Mouse (Mus musculus) bone marrow macrophage, adult 2 months (primary cell): ENCODE measurements around the gene Aprt. TPM values are rescaled to one million over a fixed set of nuclear protein-coding genes. Genes with fewer than 3 reads are reported as not detected.

ENCODE experiments used
- H3K27ac ChIP-seq: 2 replicates; pipeline ENCODE4 v1.5.1; 2012; ENCODE audit warnings: low read depth, low read length; ENCODE audit not compliant: insufficient read depth
- H3K4me1 ChIP-seq: 2 replicates; pipeline ENCODE4 v1.6.1; 2012; ENCODE audit warnings: low read length; ENCODE audit not compliant: control insufficient read depth, insufficient read depth
- H3K4me3 ChIP-seq: 2 replicates; pipeline ENCODE4 v1.5.1; 2012; ENCODE audit warnings: mild to moderate bottlenecking, low read length, moderate library complexity; ENCODE audit not compliant: insufficient read depth
- CTCF ChIP-seq: IDR thresholded peaks from 2 replicates; pipeline ENCODE4 v1.5.1; 2012; ENCODE audit warnings: low read depth, mild to moderate bottlenecking, low read length, moderate library complexity
- POLR2A ChIP-seq: IDR thresholded peaks from 2 replicates; pipeline ENCODE4 v1.6.1; 2012; ENCODE audit warnings: mild to moderate bottlenecking, low read depth, low read length, borderline replicate concordance
- polyA plus RNA-seq: library from polyadenylated mRNA; stranded (reverse); fragments of >200 nt; gene quantifications from 2 replicates; pipeline ENCODE4 v1.2.4, GENCODE M21; 2012; ENCODE audit not compliant: missing spikeins, insufficient read depth, insufficient read length

Gene Aprt
- polyA plus RNA-seq, 1 experiment: 187 TPM

- TF ChIP-seq POLR2A (no peak), CTCF (no peak)
- no peak overlapping the region for H3K4me3 ChIP-seq
- H3K27ac ChIP-seq: no peak overlapping the region
- peaks cover 10% of the 10 kb centered on the region for H3K4me1 ChIP-seq
Measured at GRCm38 (mm10) chr8:122538310-122539076, 38.2 kb downstream of the Aprt start.

GRCm38 (mm10) chr8:122537812-122538211 is 38.9 kb downstream of the Aprt start:
- TF ChIP-seq CTCF (no peak), POLR2A (no peak)
- Histone ChIP-seq H3K4me1 (peaks cover 10% of the 10 kb centered on the region), H3K27ac (no peak overlapping the region), H3K4me3 (no peak overlapping the region)

GRCm38 (mm10) chr8:122537033-122537432 is 39.7 kb downstream of the Aprt start:
- Histone ChIP-seq H3K27ac (no peak overlapping the region), H3K4me1 (peaks cover 10% of the 10 kb centered on the region), H3K4me3 (no peak overlapping the region)
- no peak for TF ChIP-seq POLR2A
- TF ChIP-seq CTCF: no peak

GRCm38 (mm10) chr8:122531312-122531711 is 45.4 kb downstream of the Aprt start:
- H3K4me1 ChIP-seq: peaks cover 2% of the 10 kb centered on the region; the same call in 1 of the 2 replicates
- H3K27ac ChIP-seq: no peak overlapping the region
- TF ChIP-seq POLR2A (no peak), CTCF (no peak)
- H3K4me3 ChIP-seq: no peak overlapping the region

GRCm38 (mm10) chr8:122529159-122529558 is 47.5 kb downstream of the Aprt start:
- Histone ChIP-seq H3K27ac (no peak overlapping the region), H3K4me1 (peaks cover 9% of the 10 kb centered on the region), H3K4me3 (no peak overlapping the region)
- TF ChIP-seq POLR2A (no peak), CTCF (no peak)

GRCm38 (mm10) chr8:122527937-122528336 is 48.8 kb downstream of the Aprt start:
- Histone ChIP-seq H3K4me1 (peaks cover 21% of the 10 kb centered on the region), H3K4me3 (no peak overlapping the region), H3K27ac (no peak overlapping the region)
- TF ChIP-seq POLR2A (no peak), CTCF (no peak)

- Histone ChIP-seq H3K27ac (no peak overlapping the region), H3K4me3 (no peak overlapping the region), H3K4me1 (peaks cover 26% of the 10 kb centered on the region)
- no peak for TF ChIP-seq CTCF
- no peak for TF ChIP-seq POLR2A
Measured at GRCm38 (mm10) chr8:122526526-122527170, 50.1 kb downstream of the Aprt start.

- no peak for TF ChIP-seq POLR2A
- TF ChIP-seq CTCF: no peak
- Histone ChIP-seq H3K4me1 (peaks cover 23% of the 10 kb centered on the region), H3K4me3 (no peak overlapping the region), H3K27ac (no peak overlapping the region)
Measured at GRCm38 (mm10) chr8:122526084-122526483, 50.6 kb downstream of the Aprt start.

- peaks cover 23% of the 10 kb centered on the region for H3K4me1 ChIP-seq
- no peak overlapping the region for H3K4me3 ChIP-seq
- no peak overlapping the region for H3K27ac ChIP-seq
- TF ChIP-seq CTCF (no peak), POLR2A (no peak)
Measured at GRCm38 (mm10) chr8:122525004-122525403, 51.7 kb downstream of the Aprt start.

Other genes starting within 250 kb of the Aprt start
- not detected in 2 replicates for gene Trhr2, start 216.2 kb downstream of the Aprt start, polyA plus RNA-seq
- 35.2 and 35.3 TPM in 2 replicates for gene Zc3h18, start 200.3 kb downstream of the Aprt start, polyA plus RNA-seq
- gene Il17c, start 154.9 kb downstream of the Aprt start, polyA plus RNA-seq: not detected in 2 replicates
- 973 and 1,035 TPM in 2 replicates for gene Cyba, start 144.0 kb downstream of the Aprt start, polyA plus RNA-seq
- gene Mvd, start 133.5 kb downstream of the Aprt start, polyA plus RNA-seq: 9.6 and 12.3 TPM in 2 replicates
- not detected in 2 replicates for gene Snai3, start 116.2 kb downstream of the Aprt start, polyA plus RNA-seq
- 62.2 and 68.2 TPM in 2 replicates for gene Rnf166, start 100.8 kb downstream of the Aprt start, polyA plus RNA-seq
- gene Ctu2, start 100.8 kb downstream of the Aprt start, polyA plus RNA-seq: 21.4 and 24.8 TPM in 2 replicates
- gene Piezo1, start 25.6 kb downstream of the Aprt start, polyA plus RNA-seq: 32.1 and 36.2 TPM in 2 replicates
- gene Cdt1, start 8.9 kb downstream of the Aprt start, polyA plus RNA-seq: 18.5 and 22.9 TPM in 2 replicates
- 32.8 and 36.7 TPM in 2 replicates for gene Galns, start 34.6 kb upstream of the Aprt start, polyA plus RNA-seq
- gene Trappc2l, start 34.7 kb upstream of the Aprt start, polyA plus RNA-seq: 55.0 and 59.6 TPM in 2 replicates
- gene Pabpn1l, start 45.8 kb upstream of the Aprt start, polyA plus RNA-seq: not detected in 2 replicates
- gene Cbfa2t3, start 122.2 kb upstream of the Aprt start, polyA plus RNA-seq: 0.95 and 2.0 TPM in 2 replicates
- 6.5 and 7.4 TPM in 2 replicates for gene Acsf3, start 198.6 kb upstream of the Aprt start, polyA plus RNA-seq